In genomic region chr1:72065090-72065489, GRCm38 (mm10) we compare ENCODE assay signal across 8 mouse cellular contexts.
DNase-seq lines count a peak whose midpoint lies in the region; ATAC-seq and TF ChIP-seq lines count a peak whose summit lies in the region.

No protein-coding gene starts in this region.

- no peaks in the 10 kb centered on the region for H3K9me3 ChIP-seq in heart, embryonic 11.5 days (replicated peaks; ENCODE audit: control insufficient read depth, low read length)
- no peaks in the 10 kb centered on the region for H3K9me3 ChIP-seq in forebrain, postnatal 0 days (ENCODE audit: low read length)
- no peaks in the 10 kb centered on the region for H3K9me3 ChIP-seq in midbrain, embryonic 14.5 days (ENCODE audit: control insufficient read depth, low read length)

- peaks cover 3% of the 10 kb centered on the region; the same call in 1 of the 2 replicates for H3K4me1 ChIP-seq in heart, embryonic 11.5 days (ENCODE audit: control insufficient read depth, insufficient read depth, low read length)
- no peaks in the 10 kb centered on the region; the same call in 1 of the 2 replicates for H3K4me1 ChIP-seq in forebrain, postnatal 0 days (ENCODE audit: insufficient read depth)
- H3K4me1 ChIP-seq in midbrain, embryonic 14.5 days (ENCODE audit: control insufficient read depth, insufficient read depth, low read length): 0 out of 2 replicates have a peak, but pooled peaks cover 3% of the 10 kb centered on the region

- TF ChIP-seq CTCF in forebrain, postnatal 0 days (IDR thresholded peaks at IDR 0.05; ENCODE audit: low read depth): no peak

- no peak for ATAC-seq in heart, embryonic 11.5 days (replicated peaks; ENCODE audit: insufficient number of reproducible peaks, low FRiP score, low TSS enrichment)
- no peak for ATAC-seq in forebrain, postnatal 0 days
- peak; percentile 66 for ATAC-seq in midbrain, embryonic 14.5 days (ENCODE audit: low FRiP score, low TSS enrichment)

- no peak overlapping the region for H3K27ac ChIP-seq in heart, embryonic 11.5 days (ENCODE audit: low read depth, low read length)
- H3K27ac ChIP-seq in forebrain, postnatal 0 days (ENCODE audit: low read depth, low read length): no peak overlapping the region
- H3K27ac ChIP-seq in midbrain, embryonic 14.5 days (replicated peaks; ENCODE audit: low read depth, low read length): no peak overlapping the region

- H3K4me3 ChIP-seq in heart, embryonic 11.5 days (ENCODE audit: low read depth, low read length): no peak overlapping the region
- H3K4me3 ChIP-seq in forebrain, postnatal 0 days (ENCODE audit: low read depth, low read length): no peak overlapping the region
- no peak overlapping the region for H3K4me3 ChIP-seq in midbrain, embryonic 14.5 days (replicated peaks; ENCODE audit: low read depth, low read length)

- H3K36me3 ChIP-seq in heart, embryonic 11.5 days (ENCODE audit: control insufficient read depth, insufficient read depth, low read length): no peaks in the 10 kb centered on the region
- H3K36me3 ChIP-seq in forebrain, postnatal 0 days (ENCODE audit: insufficient read depth): no peaks in the 10 kb centered on the region
- H3K36me3 ChIP-seq in midbrain, embryonic 14.5 days (ENCODE audit: control insufficient read depth, insufficient read depth, low read length): no peaks in the 10 kb centered on the region

- H3K9ac ChIP-seq in heart, embryonic 11.5 days (ENCODE audit: low read depth, low read length): no peak overlapping the region
- H3K9ac ChIP-seq in forebrain, postnatal 0 days: no peak overlapping the region
- 0 out of 2 replicates have a peak overlapping the region, but pooled peaks have one; percentile 17 for H3K9ac ChIP-seq in midbrain, embryonic 14.5 days (replicated peaks; ENCODE audit: low read length)

- no peak for DNase-seq in heart, adult 9 months (ENCODE audit: low spot score in 2 of 2)
- peak; percentile 66 for DNase-seq in lung, postnatal 10 days
- no peak for DNase-seq in lung, postnatal 25 days (ENCODE audit: low spot score)
- peak; percentile 50 for DNase-seq in forebrain, postnatal 0 days
- peak; percentile 85 for DNase-seq in midbrain, embryonic 14.5 days
- DNase-seq in layer of hippocampus, postnatal 14 days (ENCODE audit: low spot score in 2 of 2): no peak
- no peak for DNase-seq in embryo, embryonic 11 days

- WGBS in heart, embryonic 11.5 days (ENCODE audit: insufficient replicate concordance): 44% methylated on average over 13 of the region's 13 CpGs
- 18% methylated on average over 13 of the region's 13 CpGs for WGBS in forebrain, postnatal 0 days
- 40% methylated on average over 13 of the region's 13 CpGs for WGBS in midbrain, embryonic 14.5 days

- H3K4me2 ChIP-seq in heart, embryonic 11.5 days: peak overlapping the region; percentile 1; the same call in 1 of the 2 replicates
- H3K4me2 ChIP-seq in forebrain, postnatal 0 days (ENCODE audit: low read depth): peak overlapping the region; percentile 24
- H3K4me2 ChIP-seq in midbrain, embryonic 14.5 days (ENCODE audit: low read length): peak overlapping the region; percentile 37

- H3K27me3 ChIP-seq in heart, embryonic 11.5 days (ENCODE audit: control insufficient read depth, insufficient read depth, low read length): no peaks in the 10 kb centered on the region
- no peaks in the 10 kb centered on the region for H3K27me3 ChIP-seq in forebrain, postnatal 0 days (ENCODE audit: insufficient read depth, low read length)
- no peaks in the 10 kb centered on the region for H3K27me3 ChIP-seq in midbrain, embryonic 14.5 days (ENCODE audit: control insufficient read depth, insufficient read depth, low read length)

Comparison
In these comparisons a context has a peak if more than half of its experiments do, and no peak if none do; other contexts are left out.
1. DNase-seq: peak in lung, postnatal 10 days (single experiment), forebrain, postnatal 0 days (single experiment) and midbrain, embryonic 14.5 days (single experiment); none in heart, adult 9 months (0 of 2), lung, postnatal 25 days (single experiment), layer of hippocampus, postnatal 14 days (0 of 2) and embryo, embryonic 11 days (single experiment).
2. Peak in every context shown above with its lines, with median percentiles within 50 percentile points of each other: H3K4me2 ChIP-seq.